Comparison of ENCODE assay signal across 20 mouse cellular contexts in genomic region chr9:59955692-59956091, GRCm38 (mm10). TPM values are rescaled to one million over a fixed set of nuclear protein-coding genes. Genes with fewer than 3 reads are reported as not detected.
DNase-seq lines count a peak whose midpoint lies in the region; ATAC-seq and TF ChIP-seq lines count a peak whose summit lies in the region.
"Had no signal": no experiment of that assay in that cellular context is flagged by ENCODE, and none has a peak within 500 bp of the region (broad histone marks: within the 10 kb centered on the region; RNA-seq: fewer than 3 reads in every experiment).

No protein-coding gene starts in this region.

- no peaks in the 10 kb centered on the region for H3K36me3 ChIP-seq in heart, embryonic 10.5 days
- H3K36me3 ChIP-seq in heart, adult 2 months (ENCODE audit: control insufficient read depth, insufficient read depth, low read length), result no peaks in the 10 kb centered on the region
- H3K36me3 ChIP-seq in limb, embryonic 12.5 days, result no peaks in the 10 kb centered on the region
- H3K36me3 ChIP-seq: forebrain, embryonic 15.5 days; liver, embryonic 15.5 days; midbrain, embryonic 10.5 days had no signal

- peak overlapping the region; percentile 31; the same call in 1 of the 2 replicates for H3K4me2 ChIP-seq in limb, embryonic 12.5 days
- H3K4me2 ChIP-seq: forebrain, embryonic 15.5 days; hindbrain, embryonic 14.5 days; liver, embryonic 15.5 days had no signal

- no peak for TF ChIP-seq CTCF in heart, adult 2 months (IDR thresholded peaks at IDR 0.05)

- no peak for TF ChIP-seq POLR2A in heart, adult 2 months (IDR thresholded peaks at IDR 0.05; ENCODE audit: insufficient read depth, low read depth, low read length)

- H3K27me3 ChIP-seq in heart, embryonic 10.5 days (ENCODE audit: insufficient read depth, poor library complexity, severe bottlenecking), result peaks cover 8% of the 10 kb centered on the region; the same call in 1 of the 2 replicates
- no peaks in the 10 kb centered on the region for H3K27me3 ChIP-seq in heart, adult 2 months (ENCODE audit: control insufficient read depth, insufficient read depth, low read length)
- H3K27me3 ChIP-seq in limb, embryonic 12.5 days, result no peaks in the 10 kb centered on the region
- H3K27me3 ChIP-seq: forebrain, embryonic 15.5 days; liver, embryonic 15.5 days had no signal

- DNase-seq in heart, embryonic 10.5 days (ENCODE audit: low spot score), result no peak
- DNase-seq in heart, adult 2 months, result no peak
- DNase-seq in testis, postnatal 10 days (ENCODE audit: low spot score), result peak; percentile 32
- DNase-seq in testis, postnatal 14 days (ENCODE audit: low spot score), result no peak
- no peak for DNase-seq in lung, postnatal 10 days
- DNase-seq in left cerebral cortex, postnatal 36 days (ENCODE audit: low spot score in 2 of 2), result no peak
- DNase-seq: cerebellum, adult 11-12 months; gastrocnemius, postnatal 10 days; kidney, adult 8-10 months; kidney, postnatal 36 days had no signal

- no peaks in the 10 kb centered on the region for H3K79me2 ChIP-seq in heart, adult 2 months (replicated peaks; ENCODE audit: control insufficient read depth, insufficient read depth, low read length)

- no peak overlapping the region for H3K4me3 ChIP-seq in heart, embryonic 10.5 days
- no peak overlapping the region for H3K4me3 ChIP-seq in heart, adult 2 months
- H3K4me3 ChIP-seq in limb, embryonic 12.5 days (replicated peaks), result no peak overlapping the region
- H3K4me3 ChIP-seq: forebrain, embryonic 15.5 days; liver, embryonic 15.5 days; midbrain, embryonic 10.5 days had no signal

- peak overlapping the region; percentile 25; the same call in 1 of the 2 replicates for H3K27ac ChIP-seq in heart, embryonic 10.5 days
- no peak overlapping the region for H3K27ac ChIP-seq in heart, adult 2 months
- peak overlapping the region; percentile 58 for H3K27ac ChIP-seq in limb, embryonic 12.5 days
- H3K27ac ChIP-seq: forebrain, embryonic 15.5 days; hindbrain, embryonic 14.5 days; liver, embryonic 15.5 days; midbrain, embryonic 10.5 days had no signal

- H3K9me3 ChIP-seq in heart, embryonic 10.5 days, result no peaks in the 10 kb centered on the region
- no peaks in the 10 kb centered on the region for H3K9me3 ChIP-seq in limb, embryonic 12.5 days
- H3K9me3 ChIP-seq: forebrain, embryonic 15.5 days; liver, embryonic 15.5 days; midbrain, embryonic 10.5 days had no signal

- H3K4me1 ChIP-seq in heart, embryonic 10.5 days, result peaks cover 28% of the 10 kb centered on the region
- H3K4me1 ChIP-seq in heart, adult 2 months (ENCODE audit: control insufficient read depth, insufficient read depth, low read length), result no peaks in the 10 kb centered on the region
- H3K4me1 ChIP-seq in limb, embryonic 12.5 days (replicated peaks), result peaks cover 31% of the 10 kb centered on the region
- H3K4me1 ChIP-seq: forebrain, embryonic 15.5 days; liver, embryonic 15.5 days had no signal

- 47% methylated on average over 6 of the region's 6 CpGs for WGBS in heart, embryonic 10.5 days
- 54% methylated on average over 6 of the region's 6 CpGs for WGBS in heart, adult 2 months
- 74% methylated on average over 6 of the region's 6 CpGs for WGBS in limb, embryonic 12.5 days

- TF ChIP-seq EP300 in heart, adult 2 months (IDR thresholded peaks at IDR 0.05; ENCODE audit: insufficient read depth, low read depth, low read length), result no peak

- intact Hi-C loops in heart, adult 2 months (cut with DNase I), result no loop called here
- intact Hi-C loops in left cerebral cortex, postnatal 36 days (cut with DNase I), result loop anchor here (5.0 kb wide), 1 partner anchor 282 kb away; no protein-coding TSS in a partner anchor

- H3K9ac ChIP-seq in heart, adult 2 months (ENCODE audit: low read depth, low read length), result no peak overlapping the region
- H3K9ac ChIP-seq in limb, embryonic 12.5 days (replicated peaks), result no peak overlapping the region
- H3K9ac ChIP-seq: forebrain, embryonic 15.5 days; hindbrain, embryonic 14.5 days; liver, embryonic 15.5 days had no signal

- no peak for ATAC-seq in limb, embryonic 12.5 days (ENCODE audit: insufficient number of reproducible peaks, insufficient read depth, low FRiP score, low TSS enrichment, low read depth)
- no peak for ATAC-seq in monocyte, adult 5-6 weeks (replicated peaks; ENCODE audit: insufficient number of reproducible peaks, low FRiP score, low TSS enrichment, poor library complexity, severe bottlenecking)
- ATAC-seq: forebrain, embryonic 15.5 days had no signal

RNA-seq across cellular contexts. Expression of gene Nr2e3, which starts 4.8 kb away (rescaled TPM):
- 0.13 TPM in 1 of 2 replicates, not detected in the other for polyA plus RNA-seq in heart, embryonic 10.5 days (2016; fragmentation: Nextera tagmentation; extraction: Ambion mirVana)
- not detected for total RNA-seq in heart, adult 2 months (2021)
- polyA plus RNA-seq in heart, adult 2 months (2012; rRNA removed), result not detected in 2 replicates
- 2.3 and 3.1 TPM in 2 replicates for polyA plus RNA-seq in limb, embryonic 12.5 days (2016; fragmentation: Nextera tagmentation; extraction: Ambion mirVana)
- not detected in 3 replicates for total RNA-seq in monocyte, adult 5-6 weeks (2017)
- not detected for total RNA-seq in left cerebral cortex, postnatal 36 days (2021)
- total RNA-seq: common myeloid progenitor, adult 5-6 weeks; gastrocnemius, postnatal 10 days; layer of hippocampus, postnatal 25 days; left cerebral cortex, postnatal 25 days had no signal
- polyA plus RNA-seq: forebrain, embryonic 15.5 days; hindbrain, embryonic 14.5 days; liver, embryonic 15.5 days; midbrain, embryonic 10.5 days; testis, adult 2 months had no signal
